Mouse (Mus musculus): ENCODE results near the gene Nit2. TPM values are rescaled to one million over a fixed set of nuclear protein-coding genes. Genes with fewer than 3 reads are reported as not detected.

The Nit2 gene
- total RNA-seq, 2 experiments from 2014 or later, result 29.9 to 32.1 TPM

- intact Hi-C loops (cut with DNase I), result no loop called here
- no peak for DNase-seq
Measured at GRCm38 (mm10) chr16:57116066-57116465, 51.1 kb downstream of the Nit2 start.

Other genes starting within 250 kb of the Nit2 start
- gene Lnp1, start 239.3 kb downstream of the Nit2 start, total RNA-seq (2021), result not detected
- gene Tmem45a2, start 96.0 kb downstream of the Nit2 start, total RNA-seq (2021), result not detected
- 10 to 100 TPM; 45.8 to 50.0 TPM for gene Tomm70a, start 45.6 kb downstream of the Nit2 start, total RNA-seq (2021)
- 10 to 100 TPM; 27.8 to 28.6 TPM for gene Tbc1d23, start 64.2 kb upstream of the Nit2 start, total RNA-seq (2021)
- gene Tmem30c, start 125.5 kb upstream of the Nit2 start, total RNA-seq (2021), result not detected
- gene Filip1l, start 185.8 kb upstream of the Nit2 start, total RNA-seq (2021), result 10 to 100 TPM; 40.8 to 45.8 TPM

Measured in heart, postnatal 14 days (tissue).